Mouse (Mus musculus) right cerebral cortex, adult 18-20 months (tissue): ENCODE measurements around the gene B4galnt2.

Experiments used
- DNase-seq: peaks from one replicate; pipeline ENCODE4 v3.0.0; 2022; ENCODE audit warnings: mixed read lengths

Gene B4galnt2

GRCm38 (mm10) chr11:95825625-95826024, 89.1 kb downstream of the B4galnt2 start:
- no peak for DNase-seq

GRCm38 (mm10) chr11:95824877-95825243, 89.8 kb downstream of the B4galnt2 start:
- DNase-seq = peak; percentile 68

GRCm38 (mm10) chr11:95824071-95824876, 90.4 kb downstream of the B4galnt2 start, which contains the start of gene Phospho1:
Gene Phospho1 (plus strand): TSS chr11:95824499.
- DNase-seq = peak; percentile 92

- no peak for DNase-seq
Observed at GRCm38 (mm10) chr11:95822437-95822836, 92.3 kb downstream of the B4galnt2 start.

- no peak for DNase-seq
Observed at GRCm38 (mm10) chr11:95821511-95821910, 93.2 kb downstream of the B4galnt2 start.

GRCm38 (mm10) chr11:95819138-95819537, 95.6 kb downstream of the B4galnt2 start:
- no peak for DNase-seq
